Mouse (Mus musculus) testis, adult 2 months (tissue): ENCODE measurements at regions not wholly inside any gene's neighbourhood (a gene's known extent, or its start where the extent isn't known, plus 50 kb on each side); places are given as distances from the start of the nearest gene placed in this dataset.

Experiments
- CTCF ChIP-seq: fragments of 200-500 bp; IDR thresholded peaks from 2 replicates; pipeline ENCODE4 v1.5.1; 2012; ENCODE audit warnings: low read depth, mild to moderate bottlenecking, inconsistent platforms, low read length, moderate library complexity; ENCODE audit not compliant: control insufficient read depth, insufficient read depth, insufficient replicate concordance
- POLR2A ChIP-seq: fragments of 200-500 bp; IDR thresholded peaks from 2 replicates; pipeline ENCODE4 v1.6.1; 2012; ENCODE audit warnings: low read depth, mild to moderate bottlenecking, inconsistent platforms, low read length, moderate library complexity; ENCODE audit not compliant: control insufficient read depth

- no peak for TF ChIP-seq CTCF
- TF ChIP-seq POLR2A, result no peak
These were observed 258.9 kb downstream of the Dhx35 start for GRCm38 (mm10) chr2:159053534-159053933.
